Mouse (Mus musculus): ENCODE data around the gene Arhgap10. TPM values are rescaled to one million over a fixed set of nuclear protein-coding genes. Genes with fewer than 3 reads are reported as not detected.

Arhgap10 gene
- polyA plus RNA-seq, 1 experiment from 2014 or later = 14.8 TPM

GRCm38 (mm10) chr8:77473373-77473772, 44.4 kb downstream of the Arhgap10 start:
- no peaks in the 10 kb centered on the region for H3K9me3 ChIP-seq (ENCODE audit: control insufficient read depth, low read length)
- no peak for ATAC-seq (ENCODE audit: insufficient read depth, low FRiP score, low TSS enrichment)
- no peaks in the 10 kb centered on the region for H3K36me3 ChIP-seq (ENCODE audit: control insufficient read depth, insufficient read depth, low read length)
- no peak overlapping the region for H3K9ac ChIP-seq (ENCODE audit: low read length)
- no peak for DNase-seq (ENCODE audit: low spot score)
- no peaks in the 10 kb centered on the region for H3K4me1 ChIP-seq (ENCODE audit: control insufficient read depth, insufficient read depth, low read length)
- H3K4me2 ChIP-seq (ENCODE audit: low read depth) = no peak overlapping the region
- H3K27ac ChIP-seq (ENCODE audit: low read depth, low read length) = no peak overlapping the region
- no peaks in the 10 kb centered on the region for H3K27me3 ChIP-seq (ENCODE audit: control insufficient read depth, insufficient read depth, low read length)
- WGBS = 82% methylated on average over 6 of the region's 6 CpGs
- H3K4me3 ChIP-seq (ENCODE audit: low read depth, low read length) = no peak overlapping the region

GRCm38 (mm10) chr8:77461392-77461791, 56.4 kb downstream of the Arhgap10 start:
- DNase-seq (ENCODE audit: low spot score) (no peak), ATAC-seq (ENCODE audit: insufficient read depth, low FRiP score, low TSS enrichment) (no peak)
- Histone ChIP-seq H3K27me3 (ENCODE audit: control insufficient read depth, insufficient read depth, low read length) (no peaks in the 10 kb centered on the region), H3K36me3 (ENCODE audit: control insufficient read depth, insufficient read depth, low read length) (no peaks in the 10 kb centered on the region), H3K9ac (ENCODE audit: low read length) (no peak overlapping the region), H3K4me1 (ENCODE audit: control insufficient read depth, insufficient read depth, low read length) (0 out of 2 replicates have a peak, but pooled peaks cover 3% of the 10 kb centered on the region), H3K4me2 (ENCODE audit: low read depth) (no peak overlapping the region), H3K4me3 (ENCODE audit: low read depth, low read length) (no peak overlapping the region), H3K27ac (ENCODE audit: low read depth, low read length) (no peak overlapping the region), H3K9me3 (ENCODE audit: control insufficient read depth, low read length) (no peaks in the 10 kb centered on the region)
- 90% methylated on average over 6 of the region's 6 CpGs for WGBS

GRCm38 (mm10) chr8:77460363-77460762, 57.4 kb downstream of the Arhgap10 start:
- H3K4me3 ChIP-seq (ENCODE audit: low read depth, low read length) = no peak overlapping the region
- 0 out of 2 replicates have a peak, but pooled peaks cover 3% of the 10 kb centered on the region for H3K4me1 ChIP-seq (ENCODE audit: control insufficient read depth, insufficient read depth, low read length)
- no peak overlapping the region for H3K9ac ChIP-seq (ENCODE audit: low read length)
- ATAC-seq (ENCODE audit: insufficient read depth, low FRiP score, low TSS enrichment) (no peak), DNase-seq (ENCODE audit: low spot score) (no peak)
- no peaks in the 10 kb centered on the region for H3K36me3 ChIP-seq (ENCODE audit: control insufficient read depth, insufficient read depth, low read length)
- no peaks in the 10 kb centered on the region for H3K27me3 ChIP-seq (ENCODE audit: control insufficient read depth, insufficient read depth, low read length)
- no peak overlapping the region for H3K4me2 ChIP-seq (ENCODE audit: low read depth)
- H3K27ac ChIP-seq (ENCODE audit: low read depth, low read length) = no peak overlapping the region
- no peaks in the 10 kb centered on the region for H3K9me3 ChIP-seq (ENCODE audit: control insufficient read depth, low read length)
- WGBS = 87% methylated on average over 2 of the region's 2 CpGs

- Histone ChIP-seq H3K9ac (ENCODE audit: low read length) (no peak overlapping the region), H3K36me3 (ENCODE audit: control insufficient read depth, insufficient read depth, low read length) (no peaks in the 10 kb centered on the region), H3K27me3 (ENCODE audit: control insufficient read depth, insufficient read depth, low read length) (no peaks in the 10 kb centered on the region), H3K9me3 (ENCODE audit: control insufficient read depth, low read length) (no peaks in the 10 kb centered on the region), H3K4me1 (ENCODE audit: control insufficient read depth, insufficient read depth, low read length) (0 out of 2 replicates have a peak, but pooled peaks cover 3% of the 10 kb centered on the region), H3K4me2 (ENCODE audit: low read depth) (no peak overlapping the region), H3K27ac (ENCODE audit: low read depth, low read length) (no peak overlapping the region), H3K4me3 (ENCODE audit: low read depth, low read length) (no peak overlapping the region)
- no peak for DNase-seq (ENCODE audit: low spot score)
- 46% methylated on average over 7 of the region's 7 CpGs for WGBS
- no peak for ATAC-seq (ENCODE audit: insufficient read depth, low FRiP score, low TSS enrichment)
These were observed 58.1 kb downstream of the Arhgap10 start for GRCm38 (mm10) chr8:77459696-77460095.

- no peaks in the 10 kb centered on the region for H3K27me3 ChIP-seq (ENCODE audit: control insufficient read depth, insufficient read depth, low read length)
- WGBS = 87% methylated on average over 4 of the region's 4 CpGs
These were observed 59.2 kb downstream of the Arhgap10 start for GRCm38 (mm10) chr8:77458575-77458974.

GRCm38 (mm10) chr8:77456263-77456662, 61.5 kb downstream of the Arhgap10 start:
- no peak for DNase-seq (ENCODE audit: low spot score)
- 93% methylated on average over 6 of the region's 6 CpGs for WGBS
- no peak overlapping the region for H3K4me2 ChIP-seq (ENCODE audit: low read depth)
- 0 out of 2 replicates have a peak, but pooled peaks cover 3% of the 10 kb centered on the region for H3K4me1 ChIP-seq (ENCODE audit: control insufficient read depth, insufficient read depth, low read length)
- H3K36me3 ChIP-seq (ENCODE audit: control insufficient read depth, insufficient read depth, low read length) = no peaks in the 10 kb centered on the region
- H3K27me3 ChIP-seq (ENCODE audit: control insufficient read depth, insufficient read depth, low read length) = no peaks in the 10 kb centered on the region
- H3K27ac ChIP-seq (ENCODE audit: low read depth, low read length) = no peak overlapping the region
- no peak overlapping the region for H3K9ac ChIP-seq (ENCODE audit: low read length)
- no peaks in the 10 kb centered on the region for H3K9me3 ChIP-seq (ENCODE audit: control insufficient read depth, low read length)
- ATAC-seq (ENCODE audit: insufficient read depth, low FRiP score, low TSS enrichment) = no peak
- no peak overlapping the region for H3K4me3 ChIP-seq (ENCODE audit: low read depth, low read length)

More at GRCm38 (mm10) chr8:77458575-77458974, 59.2 kb downstream of the Arhgap10 start:
- Histone ChIP-seq H3K27ac (ENCODE audit: low read depth, low read length) (no peak overlapping the region), H3K9me3 (ENCODE audit: control insufficient read depth, low read length) (no peaks in the 10 kb centered on the region), H3K36me3 (ENCODE audit: control insufficient read depth, insufficient read depth, low read length) (no peaks in the 10 kb centered on the region), H3K4me3 (ENCODE audit: low read depth, low read length) (no peak overlapping the region), H3K4me1 (ENCODE audit: control insufficient read depth, insufficient read depth, low read length) (0 out of 2 replicates have a peak, but pooled peaks cover 3% of the 10 kb centered on the region), H3K4me2 (ENCODE audit: low read depth) (no peak overlapping the region), H3K9ac (ENCODE audit: low read length) (no peak overlapping the region)
- DNase-seq (ENCODE audit: low spot score) (no peak), ATAC-seq (ENCODE audit: insufficient read depth, low FRiP score, low TSS enrichment) (no peak)

- Histone ChIP-seq H3K4me3 (ENCODE audit: low read depth, low read length) (no peak overlapping the region), H3K27me3 (ENCODE audit: control insufficient read depth, insufficient read depth, low read length) (no peaks in the 10 kb centered on the region), H3K9ac (ENCODE audit: low read length) (no peak overlapping the region), H3K4me2 (ENCODE audit: low read depth) (no peak overlapping the region), H3K4me1 (ENCODE audit: control insufficient read depth, insufficient read depth, low read length) (no peaks in the 10 kb centered on the region), H3K9me3 (ENCODE audit: control insufficient read depth, low read length) (no peaks in the 10 kb centered on the region), H3K36me3 (ENCODE audit: control insufficient read depth, insufficient read depth, low read length) (peaks cover 3% of the 10 kb centered on the region; the same call in 1 of the 2 replicates), H3K27ac (ENCODE audit: low read depth, low read length) (no peak overlapping the region)
- DNase-seq (ENCODE audit: low spot score) (no peak), ATAC-seq (ENCODE audit: insufficient read depth, low FRiP score, low TSS enrichment) (no peak)
- WGBS = 86% methylated on average over 9 of the region's 9 CpGs
These were observed 63.9 kb downstream of the Arhgap10 start for GRCm38 (mm10) chr8:77453836-77454235.

- Histone ChIP-seq H3K9me3 (ENCODE audit: control insufficient read depth, low read length) (no peaks in the 10 kb centered on the region; the same call in 1 of the 2 replicates), H3K4me2 (ENCODE audit: low read depth) (no peak overlapping the region), H3K4me3 (ENCODE audit: low read depth, low read length) (no peak overlapping the region), H3K36me3 (ENCODE audit: control insufficient read depth, insufficient read depth, low read length) (peaks cover 3% of the 10 kb centered on the region; the same call in 1 of the 2 replicates), H3K4me1 (ENCODE audit: control insufficient read depth, insufficient read depth, low read length) (no peaks in the 10 kb centered on the region), H3K27ac (ENCODE audit: low read depth, low read length) (no peak overlapping the region), H3K27me3 (ENCODE audit: control insufficient read depth, insufficient read depth, low read length) (no peaks in the 10 kb centered on the region), H3K9ac (ENCODE audit: low read length) (no peak overlapping the region)
- 93% methylated on average over 21 of the region's 21 CpGs for WGBS
- no peak for DNase-seq (ENCODE audit: low spot score)
- no peak for ATAC-seq (ENCODE audit: insufficient read depth, low FRiP score, low TSS enrichment)
These were observed 66.0 kb downstream of the Arhgap10 start for GRCm38 (mm10) chr8:77451466-77452382.

- Histone ChIP-seq H3K36me3 (ENCODE audit: control insufficient read depth, insufficient read depth, low read length) (peaks cover 3% of the 10 kb centered on the region; the same call in 1 of the 2 replicates), H3K4me2 (ENCODE audit: low read depth) (no peak overlapping the region), H3K27ac (ENCODE audit: low read depth, low read length) (no peak overlapping the region), H3K9ac (ENCODE audit: low read length) (no peak overlapping the region), H3K4me1 (ENCODE audit: control insufficient read depth, insufficient read depth, low read length) (no peaks in the 10 kb centered on the region), H3K27me3 (ENCODE audit: control insufficient read depth, insufficient read depth, low read length) (no peaks in the 10 kb centered on the region), H3K9me3 (ENCODE audit: control insufficient read depth, low read length) (no peaks in the 10 kb centered on the region; the same call in 1 of the 2 replicates), H3K4me3 (ENCODE audit: low read depth, low read length) (no peak overlapping the region)
- ATAC-seq (ENCODE audit: insufficient read depth, low FRiP score, low TSS enrichment) (no peak), DNase-seq (ENCODE audit: low spot score) (no peak)
- WGBS = 94% methylated on average over 5 of the region's 5 CpGs
These were observed 66.7 kb downstream of the Arhgap10 start for GRCm38 (mm10) chr8:77451052-77451451.
